Comparison of ENCODE assay signal across 16 mouse cellular contexts in the genomic region with DNA sequence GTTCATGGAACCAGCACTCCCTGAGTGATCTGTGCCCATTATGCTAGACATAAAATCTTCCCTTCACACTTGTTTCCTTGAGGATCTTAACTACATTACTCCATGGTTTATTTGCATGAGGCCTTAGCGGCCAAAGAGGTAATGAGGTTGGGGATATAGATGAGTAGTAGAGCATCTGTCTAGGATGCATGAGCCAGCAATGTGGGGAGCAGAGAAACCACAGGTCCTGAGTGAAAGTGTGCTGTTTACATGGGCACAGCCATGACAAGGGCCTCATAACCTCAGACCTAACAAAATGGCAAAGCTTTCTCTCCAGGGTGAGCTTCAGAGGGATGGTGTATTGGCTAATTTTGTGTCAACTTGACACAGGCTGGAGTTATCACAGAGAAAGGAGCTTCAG.
"Had no signal": no experiment of that assay in that cellular context is flagged by ENCODE, and none has a peak within 500 bp of the region (broad histone marks: within the 10 kb centered on the region; RNA-seq: fewer than 3 reads in every experiment).

No protein-coding gene starts in this region.

- H3K36me3 ChIP-seq: lung, embryonic 15.5 days; neural tube, embryonic 12.5 days; stomach, embryonic 15.5 days had no signal

- H3K4me3 ChIP-seq: lung, embryonic 15.5 days; megakaryocyte, embryonic 14.5 days; midbrain, embryonic 12.5 days; neural tube, embryonic 12.5 days; stomach, embryonic 15.5 days had no signal

- H3K4me1 ChIP-seq: lung, embryonic 15.5 days; megakaryocyte, embryonic 14.5 days; midbrain, embryonic 12.5 days; neural tube, embryonic 12.5 days; stomach, embryonic 15.5 days had no signal

- DNase-seq: liver, postnatal 0 days; lung, adult 2 months; lung, postnatal 14 days; lung, postnatal 36 days; midbrain, embryonic 14.5 days; right cerebral cortex, postnatal 14 days; thymus, adult 2 months; thymus, postnatal 25 days; thymus, postnatal 4 days had no signal

- H3K27me3 ChIP-seq: lung, embryonic 15.5 days; megakaryocyte, embryonic 14.5 days; midbrain, embryonic 12.5 days; neural tube, embryonic 12.5 days; stomach, embryonic 15.5 days had no signal

- H3K27ac ChIP-seq: lung, embryonic 15.5 days; macrophage; midbrain, embryonic 12.5 days; neural tube, embryonic 12.5 days; stomach, embryonic 15.5 days; stomach, postnatal 0 days had no signal
